Mouse (Mus musculus): Measurements from ENCODE around the gene Oscp1.

- peak; percentile 22; the same call in 1 of the 2 replicates for TF ChIP-seq CTCF (IDR thresholded peaks at IDR 0.05; ENCODE audit: extremely low read depth, insufficient read length, insufficient replicate concordance, low read depth, low read length)
- TF ChIP-seq POLR2A (IDR thresholded peaks at IDR 0.05; ENCODE audit: low read depth, low read length), result no peak
Observed at GRCm38 (mm10) chr4:126110374-126111152, 52.2 kb downstream of the Oscp1 start.
